Mouse (Mus musculus): Measurements from ENCODE around the gene Gpr137.

DNA sequence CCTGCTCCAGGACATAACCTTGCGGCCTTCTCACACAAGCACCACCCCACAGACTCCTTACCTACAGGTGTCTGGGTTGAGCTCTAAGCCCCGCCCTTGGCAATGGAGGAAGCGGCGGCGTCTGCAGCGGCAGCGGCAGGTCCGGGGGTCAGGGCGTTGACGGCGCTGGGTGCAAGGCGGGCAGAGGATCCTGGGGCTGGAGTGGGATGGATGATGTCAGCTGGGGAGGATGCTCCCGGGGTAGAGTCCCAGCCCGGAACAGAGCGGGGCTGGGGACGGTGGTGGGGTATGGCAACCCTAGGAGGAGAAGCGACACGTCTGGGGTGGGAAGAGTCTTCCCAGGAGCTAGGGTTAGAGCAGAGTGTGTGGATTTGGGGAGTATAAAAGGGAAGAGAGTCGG is 43.0 kb upstream of the Gpr137 start:
- TF ChIP-seq CTCF (IDR thresholded peaks at IDR 0.05; ENCODE audit: insufficient read depth, low read depth, low read length) = no peak
- no peak for TF ChIP-seq POLR2A (IDR thresholded peaks at IDR 0.05; ENCODE audit: insufficient read depth, low read depth, low read length)

Measured in olfactory bulb, adult 2 months (tissue).